Mouse (Mus musculus) gonadal fat pad, adult 2 months (tissue): ENCODE data around the gene Gm48551. TPM values are rescaled to one million over a fixed set of nuclear protein-coding genes. Genes with fewer than 3 reads are reported as not detected.

ENCODE experiments used
- DNase-seq: peaks from one replicate; pipeline ENCODE4 v3.0.0-alpha.2; 2012; ENCODE audit warnings: low read depth
- polyA plus RNA-seq: library from polyadenylated mRNA; depleted of rRNA; stranded (reverse); fragments of >200 nt; gene quantifications from 2 replicates; pipeline ENCODE4 v1.2.3, GENCODE M21; 2012

The Gm48551 gene
- polyA plus RNA-seq, 1 experiment, result 3.3 TPM

- DNase-seq, result no peak
These were observed 2.2 kb upstream of the Gm48551 start for GRCm38 (mm10) chr10:81382039-81382438.

GRCm38 (mm10) chr10:81384605-81384982, 328 bp downstream of the Gm48551 start:
- DNase-seq, result no peak

DNA sequence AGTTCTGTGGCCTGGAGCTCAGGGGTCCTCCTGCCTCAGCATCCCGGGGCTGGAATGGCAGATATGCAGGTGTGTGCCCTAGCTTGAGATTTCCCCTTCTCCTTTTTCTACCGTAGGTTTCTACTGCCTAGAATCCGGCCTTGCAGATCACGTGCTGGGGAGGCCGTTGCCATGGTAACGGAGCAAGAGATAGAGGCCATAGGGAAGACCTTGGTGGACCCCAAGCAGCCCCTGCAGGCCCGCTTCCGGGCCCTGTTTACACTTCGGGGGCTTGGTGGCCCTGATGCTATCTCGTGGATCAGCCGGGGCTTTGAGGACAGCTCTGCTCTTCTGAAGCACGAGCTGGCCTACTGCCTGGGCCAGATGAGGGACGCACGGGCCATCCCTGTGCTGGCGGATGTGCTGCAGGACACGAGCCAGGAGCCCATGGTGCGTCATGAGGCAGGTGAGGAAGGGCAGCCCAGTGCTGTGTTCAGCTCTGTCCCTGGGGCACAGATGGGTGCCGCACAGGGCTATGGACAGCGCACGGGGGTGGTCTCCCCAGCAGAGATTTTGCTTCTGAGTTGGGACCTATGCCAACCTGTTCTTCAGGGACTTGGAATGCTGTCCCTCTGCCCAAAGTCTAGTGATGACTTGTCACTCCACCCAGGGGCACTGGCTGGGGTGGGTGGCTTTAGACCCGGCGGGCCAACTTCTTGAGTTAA, 1.5 kb downstream of the Gm48551 start:
- DNase-seq, result no peak

- no peak for DNase-seq
These were observed 3.5 kb downstream of the Gm48551 start for GRCm38 (mm10) chr10:81387716-81388115.

- DNase-seq, result no peak
These were observed 4.3 kb downstream of the Gm48551 start, which contains the start of gene Gm48552 for GRCm38 (mm10) chr10:81388505-81389055. Gene Gm48552, plus strand, starts transcription at chr10:81389005.

GRCm38 (mm10) chr10:81389373-81389772, 5.1 kb downstream of the Gm48551 start:
- no peak for DNase-seq

DNA sequence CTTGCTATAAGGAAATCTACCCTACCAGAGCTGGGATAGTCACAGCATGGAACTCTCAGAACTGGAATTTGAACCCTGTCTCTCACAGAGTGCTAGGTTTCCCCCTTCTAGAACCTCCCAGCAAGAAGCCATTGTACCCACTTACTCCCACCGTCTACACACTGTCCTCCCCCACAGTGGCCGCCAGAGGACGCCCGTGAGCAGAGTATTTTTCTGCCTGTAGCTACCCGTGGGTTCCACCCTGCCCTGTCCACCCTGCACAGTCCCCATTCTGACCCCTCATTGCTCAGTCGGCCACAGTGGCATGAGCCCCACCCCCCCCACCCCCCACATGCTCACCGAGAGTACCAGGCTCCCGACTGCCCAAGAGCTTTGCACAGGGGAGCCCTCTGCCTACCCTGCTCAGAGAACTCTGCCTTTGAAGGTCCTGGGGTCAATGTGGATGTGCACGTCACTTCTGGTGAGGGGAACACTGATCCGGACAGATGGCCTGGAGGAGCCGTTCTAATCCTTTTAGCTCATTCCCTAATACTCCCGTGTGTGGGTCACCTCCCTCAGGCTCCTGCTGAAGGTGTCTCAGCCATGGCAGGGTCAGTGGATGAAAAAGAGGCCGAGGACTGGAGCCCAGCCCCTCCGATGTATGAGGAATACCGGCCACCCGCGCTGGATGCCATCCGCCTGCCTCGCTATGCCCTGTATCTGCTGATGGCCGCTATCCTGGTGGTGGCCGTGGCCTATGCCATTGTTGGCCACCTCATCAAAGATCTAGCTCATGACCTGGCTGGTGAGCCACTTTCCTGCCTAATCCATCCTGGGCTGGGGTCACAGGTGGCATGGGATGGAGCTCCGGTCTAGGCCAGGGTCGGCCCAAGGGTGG, 5.8 kb downstream of the Gm48551 start:
- DNase-seq, result no peak

- no peak for DNase-seq
These were observed 6.4 kb downstream of the Gm48551 start for GRCm38 (mm10) chr10:81390678-81390965.

DNA sequence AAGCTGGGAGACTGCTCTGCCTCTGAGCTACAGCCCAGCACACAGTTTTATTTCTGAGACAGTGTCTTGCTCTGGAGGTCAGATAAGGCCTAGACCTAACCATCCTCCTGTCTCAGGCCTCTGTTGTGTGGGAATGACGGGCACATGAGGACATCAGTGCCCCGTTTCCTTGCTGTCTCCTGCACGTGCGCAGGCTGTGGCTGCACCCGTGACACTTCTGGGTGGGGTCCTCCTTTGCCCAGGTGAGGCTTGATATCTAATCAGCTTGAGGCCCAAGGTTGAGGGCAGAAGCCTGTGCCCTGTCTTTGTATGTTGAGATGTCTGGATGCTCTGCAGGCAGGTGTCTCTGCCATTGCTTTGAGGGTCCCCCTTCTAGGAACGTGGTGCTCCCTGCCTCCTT, 8.0 kb downstream of the Gm48551 start:
- no peak for DNase-seq

- DNase-seq, result no peak
These were observed 8.5 kb downstream of the Gm48551 start, which contains the start of gene Smim24 for GRCm38 (mm10) chr10:81392781-81393185. Gene Smim24, plus strand, starts transcription at chr10:81393051.

DNA sequence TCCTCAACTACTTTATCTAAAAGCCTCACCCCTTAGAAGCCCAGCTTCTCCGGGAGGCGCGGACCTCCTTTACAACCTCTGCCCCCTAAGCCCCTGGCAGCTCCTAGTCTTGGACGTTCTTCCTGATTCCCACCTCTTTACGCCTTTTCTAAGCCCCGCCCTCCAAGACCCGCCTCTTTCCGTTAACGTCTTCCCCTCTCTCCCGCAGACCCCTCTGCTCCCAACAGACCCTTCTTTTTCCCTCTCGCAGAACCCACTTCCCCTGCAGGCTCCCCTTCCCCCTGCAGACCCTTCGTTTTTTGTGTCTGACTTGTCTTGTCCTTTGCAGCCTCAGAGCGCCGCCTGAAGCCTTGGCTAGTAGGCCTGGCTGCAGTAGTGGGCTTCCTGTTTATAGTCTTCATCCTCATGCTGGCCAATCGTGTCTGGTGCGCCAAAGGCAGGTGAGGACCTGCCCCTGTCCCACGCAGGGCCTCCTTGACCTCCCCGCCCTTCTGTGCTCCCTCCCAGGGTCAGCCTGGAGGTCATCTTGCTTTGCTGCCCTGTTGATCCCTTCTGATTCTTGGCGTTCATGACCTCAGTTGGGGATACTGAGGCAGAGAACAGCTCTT, 9.3 kb downstream of the Gm48551 start:
- DNase-seq, result no peak

DNA sequence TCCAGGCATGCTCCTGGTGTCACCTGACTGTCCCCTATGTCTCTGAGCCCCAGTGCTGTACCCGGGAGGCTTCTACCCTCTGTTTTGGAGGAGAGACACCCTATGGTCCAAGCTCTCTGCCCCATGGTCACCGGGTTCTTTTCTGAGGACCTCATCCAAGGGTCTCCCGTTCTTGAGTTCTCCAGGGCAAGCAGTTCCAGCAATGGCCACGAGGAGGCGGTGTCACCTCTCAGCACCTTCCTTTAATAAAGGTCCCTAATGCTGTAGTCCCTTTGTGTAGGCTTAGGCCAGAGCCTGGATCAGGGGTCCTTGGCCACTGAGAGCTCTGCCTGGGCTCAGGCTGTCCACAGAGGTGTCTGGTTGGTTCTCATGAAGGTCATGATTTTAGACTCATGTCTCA, 10.9 kb downstream of the Gm48551 start:
- DNase-seq, result no peak

DNA sequence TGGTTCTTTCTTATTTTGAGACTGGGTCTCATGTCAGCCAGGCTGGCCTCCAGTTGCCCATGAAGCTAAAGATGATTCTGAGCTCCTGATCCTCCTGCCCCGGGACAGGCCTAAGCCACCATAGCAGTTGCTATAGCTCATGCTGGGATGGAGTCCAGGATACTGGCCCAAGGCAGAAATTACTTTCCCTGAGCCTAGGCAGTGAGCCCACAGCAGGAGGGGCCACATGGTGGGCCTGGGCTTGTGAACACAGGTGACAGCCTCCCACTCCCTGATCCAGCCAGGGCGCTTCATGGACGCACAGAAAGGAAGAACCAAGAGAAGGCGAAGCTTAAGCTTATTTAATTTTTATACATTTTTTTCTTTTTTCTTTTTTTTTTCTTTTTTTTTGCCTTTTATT, 11.6 kb downstream of the Gm48551 start:
- no peak for DNase-seq

DNA sequence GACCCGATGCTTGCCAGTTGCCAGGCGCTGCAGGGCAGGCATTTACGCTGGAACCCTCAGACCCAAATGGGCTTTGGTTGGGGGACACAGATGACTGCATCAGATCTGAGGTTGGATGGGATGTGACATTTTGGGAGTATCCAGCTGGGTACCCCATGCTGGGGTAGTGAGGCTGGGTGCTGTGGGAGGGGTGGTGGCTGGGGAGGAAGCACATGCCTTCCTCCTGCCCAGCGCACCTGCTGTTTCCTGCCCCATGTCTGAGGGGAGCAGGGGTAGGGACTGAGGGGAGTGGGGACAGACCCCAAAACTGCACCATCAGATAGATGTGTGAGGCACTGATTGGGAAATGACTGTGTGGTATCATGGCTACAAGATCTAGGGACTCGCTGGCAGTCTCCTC, 12.5 kb downstream of the Gm48551 start:
- no peak for DNase-seq

GRCm38 (mm10) chr10:81399296-81399695, 15.0 kb downstream of the Gm48551 start:
- no peak for DNase-seq

DNA sequence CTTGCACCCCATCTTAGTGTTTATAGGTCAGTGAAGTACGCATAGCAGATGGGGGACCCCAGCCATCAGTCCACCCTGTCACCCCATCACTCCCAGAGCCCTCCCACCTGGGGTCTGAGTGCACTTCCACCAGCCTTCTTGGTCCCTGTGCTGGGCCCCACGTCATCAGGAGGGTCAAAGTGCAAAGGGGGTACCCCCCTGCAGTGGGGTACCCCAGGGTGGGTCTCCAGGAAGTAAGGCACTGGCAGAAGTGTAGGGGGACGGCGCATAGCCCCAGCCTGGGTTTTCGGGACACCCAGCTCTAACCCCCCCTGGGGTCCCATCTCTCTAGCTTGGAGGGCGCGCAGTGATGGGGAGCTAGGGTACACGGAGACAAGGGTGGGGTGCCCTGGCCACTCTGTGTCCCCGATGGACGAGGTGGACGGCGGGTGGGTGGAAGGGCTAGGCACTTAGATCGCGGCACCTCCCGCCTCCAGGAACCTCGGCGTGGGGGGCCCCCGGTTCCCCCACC, 15.6 kb downstream of the Gm48551 start:
- no peak for DNase-seq

- DNase-seq, result no peak
These were observed 16.3 kb downstream of the Gm48551 start for GRCm38 (mm10) chr10:81400371-81401204.

GRCm38 (mm10) chr10:81401205-81401520, 16.9 kb downstream of the Gm48551 start:
- no peak for DNase-seq

DNA sequence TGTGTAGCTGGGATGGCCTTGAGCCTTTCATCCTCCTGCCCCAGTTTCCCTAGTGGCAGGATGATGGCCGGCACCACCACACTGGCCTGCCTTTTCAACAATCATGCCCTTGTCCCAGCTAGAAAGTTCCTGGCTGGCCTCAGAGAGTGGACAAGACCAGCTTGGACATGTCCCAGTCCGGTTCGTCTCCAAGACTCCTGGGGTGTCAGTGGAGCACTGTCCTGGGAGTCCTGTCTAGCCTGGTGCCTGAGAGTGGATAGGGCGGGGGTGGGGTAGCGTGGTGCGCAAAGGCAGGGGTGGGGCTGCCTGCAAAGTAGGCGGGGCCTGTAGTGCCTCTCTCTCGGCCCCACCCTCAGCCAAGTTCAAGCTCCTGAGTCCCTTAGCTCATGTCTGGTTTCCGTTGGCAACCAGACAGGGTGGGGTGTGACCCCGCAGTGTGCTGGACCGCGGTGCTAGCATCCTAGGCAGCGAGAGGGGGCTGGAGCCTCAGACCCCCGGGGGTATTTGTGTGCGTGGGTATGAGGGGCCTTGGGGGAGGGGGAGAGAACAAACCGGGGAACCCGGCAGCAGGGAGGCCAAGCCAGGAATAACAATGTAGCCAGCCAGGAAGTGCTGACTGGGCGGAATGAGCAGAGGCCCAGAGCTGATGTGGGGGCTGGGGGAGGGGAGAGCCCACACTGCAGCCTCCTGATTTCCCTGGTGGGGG, 17.4 kb downstream of the Gm48551 start:
- DNase-seq, result no peak

GRCm38 (mm10) chr10:81402227-81402765, 18.0 kb downstream of the Gm48551 start:
- no peak for DNase-seq

GRCm38 (mm10) chr10:81403511-81403910, 19.2 kb downstream of the Gm48551 start:
- DNase-seq, result no peak
